In the genomic region with DNA sequence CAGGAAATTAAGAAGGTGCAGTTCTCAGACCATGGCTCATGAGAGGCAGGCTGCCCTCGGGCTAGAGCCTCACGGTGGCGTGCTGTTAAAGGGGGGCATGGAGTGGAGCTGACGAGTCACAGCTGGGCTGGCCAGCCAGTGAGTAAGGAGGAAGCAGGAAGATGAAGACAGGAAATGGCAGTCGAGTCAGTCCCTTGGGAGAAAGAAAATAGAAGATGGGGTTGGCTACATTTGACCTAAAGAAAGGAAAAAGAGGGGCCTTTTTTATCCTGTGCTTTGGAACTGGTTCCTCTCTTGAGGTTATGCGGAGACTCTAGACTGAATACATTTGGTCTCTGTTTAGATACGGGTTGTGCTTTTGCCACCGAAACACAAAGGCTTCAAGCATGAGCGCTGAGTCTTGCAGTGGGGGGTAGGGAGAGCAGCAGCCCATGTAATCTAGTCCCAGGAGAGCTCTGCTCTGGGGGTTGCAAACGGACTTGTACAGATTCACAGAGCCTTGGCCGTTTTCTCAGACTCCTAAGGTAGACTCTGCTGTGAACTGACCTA, we compare ENCODE assay signal across 9 mouse cellular contexts. TPM values are rescaled to one million over a fixed set of nuclear protein-coding genes. Genes with fewer than 3 reads are reported as not detected.
A peak's percentile ranks its signal among the peaks of the same experiment; 100 is the strongest.
DNase-seq lines count a peak whose midpoint lies in the region; ATAC-seq and TF ChIP-seq lines count a peak whose summit lies in the region.
"Had no signal": no experiment of that assay in that cellular context is flagged by ENCODE, and none has a peak within 500 bp of the region (broad histone marks: within the 10 kb centered on the region; RNA-seq: fewer than 3 reads in every experiment).

No protein-coding gene starts in this region.

- H3K27me3 ChIP-seq in hindbrain, postnatal 0 days (ENCODE audit: insufficient read depth, low read length) = no peaks in the 10 kb centered on the region
- H3K27me3 ChIP-seq: embryonic facial prominence, embryonic 15.5 days had no signal

- intact Hi-C loops in gastrocnemius, postnatal 36 days (cut with DNase I) = no loop called here

- no peak for TF ChIP-seq CTCF in hindbrain, postnatal 0 days (IDR thresholded peaks at IDR 0.05; ENCODE audit: low read depth)

- H3K4me1 ChIP-seq in hindbrain, postnatal 0 days (ENCODE audit: insufficient read depth, low read length) = no peaks in the 10 kb centered on the region
- H3K4me1 ChIP-seq: embryonic facial prominence, embryonic 15.5 days had no signal

- no peaks in the 10 kb centered on the region for H3K9me3 ChIP-seq in hindbrain, postnatal 0 days (ENCODE audit: low read length)
- H3K9me3 ChIP-seq: embryonic facial prominence, embryonic 15.5 days had no signal

- H3K4me3 ChIP-seq in hindbrain, postnatal 0 days (ENCODE audit: low read length) = no peak overlapping the region
- H3K4me3 ChIP-seq: embryonic facial prominence, embryonic 15.5 days had no signal

- H3K9ac ChIP-seq in hindbrain, postnatal 0 days (replicated peaks; ENCODE audit: low read length) = no peak overlapping the region
- H3K9ac ChIP-seq: embryonic facial prominence, embryonic 15.5 days had no signal

- 49% methylated on average over 11 of the region's 11 CpGs for WGBS in hindbrain, postnatal 0 days

- ATAC-seq in hindbrain, postnatal 0 days = no peak

- H3K4me2 ChIP-seq in hindbrain, postnatal 0 days (ENCODE audit: low read depth, low read length) = no peak overlapping the region
- H3K4me2 ChIP-seq: embryonic facial prominence, embryonic 15.5 days had no signal

- peak; percentile 4 for DNase-seq in adrenal gland, adult 2 months
- DNase-seq in adrenal gland, adult 18-20 months (ENCODE audit: low spot score in 2 of 2) = no peak
- peak; percentile 50 for DNase-seq in NIH3T3 (ENCODE audit: low read depth)
- DNase-seq in hindbrain, postnatal 0 days (ENCODE audit: low spot score) = peak; percentile 3
- peak; percentile 57 for DNase-seq in lung, postnatal 36 days
- peak; percentile 38 for DNase-seq in thymus, postnatal 25 days
- DNase-seq in cerebellum, postnatal 36 days = no peak
- DNase-seq in gastrocnemius, postnatal 36 days = no peak

- no peak overlapping the region for H3K27ac ChIP-seq in hindbrain, postnatal 0 days
- H3K27ac ChIP-seq: embryonic facial prominence, embryonic 15.5 days had no signal

- no peaks in the 10 kb centered on the region for H3K36me3 ChIP-seq in hindbrain, postnatal 0 days (ENCODE audit: insufficient read depth, low read length)
- H3K36me3 ChIP-seq: embryonic facial prominence, embryonic 15.5 days had no signal

RNA-seq across cellular contexts. Expression of gene Sh3kbp1, which starts 23.1 kb away (rescaled TPM):
- 10 to 100 TPM; 28.9 to 34.7 TPM for total RNA-seq in adrenal gland, adult 2 months (2021)
- polyA plus RNA-seq in adrenal gland, adult 2 months (2012; rRNA removed) = 5.7 and 6.5 TPM in 2 replicates
- total RNA-seq in adrenal gland, adult 18-20 months (2021) = 10 to 100 TPM; 27.1 to 50.0 TPM
- 42.0 and 45.5 TPM in 2 replicates for total RNA-seq in hindbrain, postnatal 0 days (2014; rRNA removed)
- 41.1 and 43.4 TPM in 2 replicates for polyA plus RNA-seq in hindbrain, postnatal 0 days (2015; fragmentation: Nextera tagmentation; extraction: Ambion mirVana)
- 10 to 100 TPM; 22.9 to 26.4 TPM for total RNA-seq in gastrocnemius, postnatal 36 days (2021)

Comparison
In these comparisons a context has a peak if more than half of its experiments do, and no peak if none do; other contexts are left out.
1. DNase-seq: peak in adrenal gland, adult 2 months (single experiment), NIH3T3 (single experiment), hindbrain, postnatal 0 days (single experiment), lung, postnatal 36 days (single experiment) and thymus, postnatal 25 days (single experiment); none in adrenal gland, adult 18-20 months (0 of 2), cerebellum, postnatal 36 days (0 of 2) and gastrocnemius, postnatal 36 days (0 of 2).